Mouse (Mus musculus) ES-E14 (cell line): ENCODE results near the gene Klhl22. TPM values are rescaled to one million over a fixed set of nuclear protein-coding genes. Genes with fewer than 3 reads are reported as not detected.
A peak's percentile ranks its signal among the peaks of the same experiment; 100 is the strongest.

Experiments used
- DNase-seq: peaks from one replicate; pipeline ENCODE4 v3.0.0-alpha.2; 2013; ENCODE audit warnings: low read depth, low spot score
- H3K27ac ChIP-seq: 2 replicates; pipeline ENCODE4 v1.5.1; 2012; ENCODE audit warnings: low read depth, mild to moderate bottlenecking, low read length, moderate library complexity, mixed read lengths; ENCODE audit not compliant: poor library complexity, insufficient read depth, severe bottlenecking
- H3K36me3 ChIP-seq: 2 replicates; pipeline ENCODE4 v1.6.1; 2012; ENCODE audit warnings: mild to moderate bottlenecking, low read length, moderate library complexity, mixed read lengths; ENCODE audit not compliant: control insufficient read depth, poor library complexity, insufficient read depth, severe bottlenecking
- H3K4me1 ChIP-seq, 2 experiments: fragments of 150-350 bp in 1 of 2; sonication (generic) in 1 of 2; 2 replicates each; pipeline ENCODE4 v1.6.1; 2012; ENCODE audit warnings: low read length in 2 of 2, mild to moderate bottlenecking in 1 of 2, mixed read lengths in 1 of 2; ENCODE audit not compliant: control insufficient read depth in 2 of 2, insufficient read depth in 2 of 2, poor library complexity in 1 of 2
- H3K4me3 ChIP-seq, 2 experiments: fragments of 150-350 bp in 1 of 2; sonication (generic) in 1 of 2; 2 replicates each; pipeline ENCODE4 v1.5.1; 2012; ENCODE audit warnings: low read length in 2 of 2, low read depth in 1 of 2, mild to moderate bottlenecking in 1 of 2, mixed read lengths in 1 of 2; ENCODE audit not compliant: insufficient read depth in 1 of 2, poor library complexity in 1 of 2, severe bottlenecking in 1 of 2
- H3K9ac ChIP-seq: 2 replicates; pipeline ENCODE4 v1.6.1; 2012; ENCODE audit warnings: low read depth, mild to moderate bottlenecking, low read length, mixed read lengths; ENCODE audit not compliant: poor library complexity, insufficient read depth, severe bottlenecking
- H3K9me3 ChIP-seq: fragments of 150-350 bp; sonication (generic); 2 replicates; pipeline ENCODE4 v1.6.1; 2012; ENCODE audit warnings: low read depth, mild to moderate bottlenecking, low read length; ENCODE audit not compliant: control insufficient read depth, insufficient read depth
- CHD2 ChIP-seq: IDR thresholded peaks from 2 replicates; pipeline ENCODE4 v1.6.1; 2014; ENCODE audit warnings: mild to moderate bottlenecking, low read depth, low read length, inconsistent platforms
- HCFC1 ChIP-seq: IDR thresholded peaks from 2 replicates; pipeline ENCODE4 v1.6.1; 2012; ENCODE audit warnings: low read length, inconsistent platforms, borderline replicate concordance; ENCODE audit not compliant: insufficient read depth
- MAFK ChIP-seq: IDR thresholded peaks from 2 replicates; pipeline ENCODE4 v1.6.1; 2014; ENCODE audit warnings: mild to moderate bottlenecking, low read depth, low read length, inconsistent platforms; ENCODE audit not compliant: insufficient read depth
- ZC3H11A ChIP-seq: IDR thresholded peaks from 2 replicates; pipeline ENCODE4 v1.6.1; 2012; ENCODE audit warnings: low read depth, mild to moderate bottlenecking, inconsistent platforms, low read length, borderline replicate concordance
- ZNF384 ChIP-seq: IDR thresholded peaks from 2 replicates; pipeline ENCODE4 v1.6.1; 2012; ENCODE audit warnings: low read depth, low read length, inconsistent platforms
- in situ Hi-C, 2 experiments: fragments of 600-800 bp; cut with MboI; formaldehyde crosslinking; loops; one replicate each; pipeline ENCODE4 v1.15.1; 2025; ENCODE audit warnings: low sequenced_read_pairs in 2 of 2, inconsistent platforms in 1 of 2; ENCODE audit not compliant: unreplicated experiment in 2 of 2
- total RNA-seq: library from RNA; depleted of rRNA; stranded (reverse); fragments of 300-350 nt; gene quantifications from 2 replicates; pipeline ENCODE4 v1.2.3, GENCODE M21; 2012

Klhl22 gene
- total RNA-seq, 1 experiment = 64.7 TPM

GRCm38 (mm10) chr16:17833321-17833680, 73.9 kb downstream of the Klhl22 start:
- no peak for DNase-seq
- Histone ChIP-seq H3K36me3 (no peaks in the 10 kb centered on the region), H3K27ac (no peak overlapping the region)

GRCm38 (mm10) chr16:17833681-17834399, 74.4 kb downstream of the Klhl22 start:
- no peaks in the 10 kb centered on the region for H3K36me3 ChIP-seq
- H3K4me1 ChIP-seq = peaks cover 0 to under 1% of the 10 kb centered on the region in 2 experiments; a peak in 1 of 4 replicates
- H3K9ac ChIP-seq = peak overlapping the region; percentile 72
- no peaks in the 10 kb centered on the region for H3K9me3 ChIP-seq
- in situ Hi-C loops = no loop called here
- DNase-seq = no peak
- TF ChIP-seq ZNF384 = no peak
- no peak for TF ChIP-seq ZC3H11A
- no peak for TF ChIP-seq MAFK
- no peak for TF ChIP-seq CHD2
- no peak for TF ChIP-seq HCFC1
- peak overlapping the region; percentile 71 to 72 for H3K4me3 ChIP-seq
- H3K27ac ChIP-seq = no peak overlapping the region

More at GRCm38 (mm10) chr16:17833321-17833680, 73.9 kb downstream of the Klhl22 start:
- Histone ChIP-seq H3K9ac (peak overlapping the region; percentile 72), H3K4me1 (peaks cover 0 to 2% of the 10 kb centered on the region in 2 experiments; a peak in 1 of 4 replicates), H3K9me3 (no peaks in the 10 kb centered on the region), H3K4me3 (peak overlapping the region; percentile 66 to 72)
- no peak for TF ChIP-seq CHD2
- TF ChIP-seq ZNF384 = no peak
- no peak for TF ChIP-seq ZC3H11A
- no peak for TF ChIP-seq MAFK
- no peak for TF ChIP-seq HCFC1
- in situ Hi-C loops = no loop called here

GRCm38 (mm10) chr16:17834543-17834942, 75.1 kb downstream of the Klhl22 start:
- in situ Hi-C loops = no loop called here
- H3K27ac ChIP-seq = no peak overlapping the region
- H3K4me1 ChIP-seq = no peaks in the 10 kb centered on the region
- H3K4me3 ChIP-seq = peak overlapping the region in 1 of 2 experiments; percentile 71; a peak in 1 of 4 replicates
- H3K9ac ChIP-seq = no peak overlapping the region
- DNase-seq = no peak
- TF ChIP-seq MAFK (no peak), ZC3H11A (no peak), CHD2 (no peak), HCFC1 (no peak), ZNF384 (no peak)
- no peaks in the 10 kb centered on the region for H3K9me3 ChIP-seq
- no peaks in the 10 kb centered on the region for H3K36me3 ChIP-seq

DNA sequence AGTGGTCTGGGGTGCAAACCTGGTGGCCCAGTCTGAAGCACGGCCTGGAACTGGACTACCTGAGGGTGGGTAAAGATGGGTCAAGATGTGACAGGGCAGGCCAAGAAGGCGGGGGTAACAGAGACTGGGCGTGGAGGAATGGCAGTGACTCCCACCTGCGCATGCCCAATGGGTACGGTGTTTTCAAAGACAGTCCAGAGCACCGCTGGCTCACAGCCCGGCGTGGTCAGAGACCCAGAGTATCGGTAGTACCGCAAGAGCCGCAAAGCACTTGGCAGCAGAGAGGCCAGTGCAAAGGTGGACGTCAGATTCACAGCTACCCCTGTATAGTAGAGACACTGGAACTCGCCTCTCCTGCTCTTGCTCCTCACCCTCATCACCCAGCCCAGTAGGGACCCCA, 76.1 kb downstream of the Klhl22 start:
- Histone ChIP-seq H3K9ac (no peak overlapping the region), H3K27ac (no peak overlapping the region), H3K9me3 (no peaks in the 10 kb centered on the region), H3K4me1 (no peaks in the 10 kb centered on the region), H3K4me3 (no peak overlapping the region), H3K36me3 (no peaks in the 10 kb centered on the region)
- DNase-seq = no peak
- TF ChIP-seq ZC3H11A (no peak), ZNF384 (no peak), MAFK (no peak), CHD2 (no peak)
- in situ Hi-C loops = no loop called here

DNA sequence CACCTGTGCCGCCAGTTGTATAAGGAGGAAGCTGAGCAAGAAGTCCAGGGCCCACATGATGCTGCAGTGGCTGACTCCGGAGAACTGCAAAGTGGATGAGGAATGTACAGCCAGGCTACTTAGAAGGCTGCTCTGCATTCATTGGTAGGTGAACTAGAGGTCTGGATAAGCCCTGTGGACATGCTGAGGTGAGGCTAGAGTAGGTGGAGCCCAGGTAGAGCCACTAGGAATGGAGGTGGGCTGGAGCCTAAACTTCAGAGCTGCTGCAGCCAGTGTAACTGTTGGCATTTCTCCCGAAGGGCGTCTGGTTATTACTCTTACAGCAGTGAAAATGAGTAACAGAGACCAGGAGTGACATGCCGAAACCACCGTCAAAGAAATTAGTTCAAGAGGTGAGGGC, 78.6 kb downstream of the Klhl22 start, which contains the start of gene Car15:
Gene Car15 (minus strand): TSS at position 314 of the 400 bp plus-strand sequence.
- no peak within 1 kb of the TSS for H3K9ac ChIP-seq
- in situ Hi-C loops = no loop called here
- no peak within 1 kb of the TSS for H3K27ac ChIP-seq
- DNase-seq = no peak
- no peaks in the 10 kb centered on the region for H3K9me3 ChIP-seq
- H3K4me1 ChIP-seq = no peaks in the 10 kb centered on the region
- no peak within 1 kb of the TSS for H3K4me3 ChIP-seq
- peaks cover 19% of the 10 kb centered on the region for H3K36me3 ChIP-seq
- TF ChIP-seq MAFK = no peak
- no peak for TF ChIP-seq ZC3H11A
